18 mouse cellular contexts compared by ENCODE assay signal in genomic region chr17:34585121-34585520, GRCm38 (mm10). TPM values are rescaled to one million over a fixed set of nuclear protein-coding genes. Genes with fewer than 3 reads are reported as not detected.
DNase-seq lines count a peak whose midpoint lies in the region; ATAC-seq lines count a peak whose summit lies in the region.
"Had no signal": no experiment of that assay in that cellular context is flagged by ENCODE, and none has a peak within 500 bp of the region (broad histone marks: within the 10 kb centered on the region; RNA-seq: fewer than 3 reads in every experiment).

No protein-coding gene starts in this region.

- no peak overlapping the region for H3K4me3 ChIP-seq in hindbrain, embryonic 10.5 days
- H3K4me3 ChIP-seq in hindbrain, embryonic 11.5 days (ENCODE audit: low read depth, low read length) = no peak overlapping the region
- H3K4me3 ChIP-seq in limb, embryonic 10.5 days = no peak overlapping the region
- H3K4me3 ChIP-seq: lung, embryonic 15.5 days had no signal

- peak; percentile 17 for DNase-seq in cerebellum, adult 11 months
- DNase-seq in cerebellum, postnatal 14 days = no peak
- no peak for DNase-seq in hindbrain, embryonic 10.5 days (ENCODE audit: low spot score)
- no peak for DNase-seq in hindbrain, embryonic 11.5 days (ENCODE audit: low spot score)
- DNase-seq in brain, adult 2 months (ENCODE audit: low read depth, low spot score) = peak; percentile 52
- no peak for DNase-seq in limb, embryonic 10.5 days (ENCODE audit: low spot score)
- DNase-seq in right cerebral cortex, postnatal 36 days (ENCODE audit: low spot score in 2 of 2) = no peak
- DNase-seq: embryo, embryonic 11 days; gastrocnemius, postnatal 10 days; heart, adult 18-20 months; kidney, adult 8-10 months; left cerebral cortex, postnatal 4 days; right cerebral cortex, postnatal 4 days; thymus, adult 18-20 months had no signal

- H3K4me2 ChIP-seq in hindbrain, embryonic 11.5 days (replicated peaks; ENCODE audit: low read depth, low read length) = no peak overlapping the region

- H3K9ac ChIP-seq in hindbrain, embryonic 11.5 days (ENCODE audit: low read depth, low read length) = no peak overlapping the region
- H3K9ac ChIP-seq: heart, embryonic 15.5 days had no signal

- peak overlapping the region; percentile 98 for H3K27ac ChIP-seq in hindbrain, embryonic 10.5 days
- H3K27ac ChIP-seq in hindbrain, embryonic 11.5 days (ENCODE audit: low read depth, low read length) = no peak overlapping the region
- H3K27ac ChIP-seq in limb, embryonic 10.5 days = peak overlapping the region; percentile 100; the same call in 1 of the 2 replicates
- H3K27ac ChIP-seq: heart, embryonic 15.5 days; macrophage had no signal

- no peak for ATAC-seq in hindbrain, embryonic 11.5 days (ENCODE audit: low FRiP score)
- no peak for ATAC-seq in erythroid progenitor cell, adult 5-6 weeks (replicated peaks; ENCODE audit: low FRiP score, poor library complexity, severe bottlenecking)

- no peaks in the 10 kb centered on the region for H3K9me3 ChIP-seq in hindbrain, embryonic 10.5 days
- H3K9me3 ChIP-seq in hindbrain, embryonic 11.5 days (ENCODE audit: control insufficient read depth, low read length) = no peaks in the 10 kb centered on the region
- H3K9me3 ChIP-seq in limb, embryonic 10.5 days (replicated peaks) = no peaks in the 10 kb centered on the region
- H3K9me3 ChIP-seq: heart, embryonic 15.5 days; lung, embryonic 15.5 days had no signal

- WGBS in hindbrain, embryonic 10.5 days = 89% methylated on average over 8 of the region's 8 CpGs
- 83% methylated on average over 8 of the region's 8 CpGs for WGBS in hindbrain, embryonic 11.5 days
- 95% methylated on average over 8 of the region's 8 CpGs for WGBS in limb, embryonic 10.5 days

- no peaks in the 10 kb centered on the region for H3K27me3 ChIP-seq in hindbrain, embryonic 10.5 days (ENCODE audit: insufficient read depth, poor library complexity, severe bottlenecking)
- no peaks in the 10 kb centered on the region for H3K27me3 ChIP-seq in hindbrain, embryonic 11.5 days (ENCODE audit: control insufficient read depth, insufficient read depth, low read length)
- H3K27me3 ChIP-seq in limb, embryonic 10.5 days (ENCODE audit: low read depth, poor library complexity, severe bottlenecking) = no peaks in the 10 kb centered on the region
- H3K27me3 ChIP-seq: lung, embryonic 15.5 days had no signal

- peaks cover 71% of the 10 kb centered on the region for H3K4me1 ChIP-seq in hindbrain, embryonic 10.5 days (replicated peaks)
- H3K4me1 ChIP-seq in hindbrain, embryonic 11.5 days (replicated peaks; ENCODE audit: control insufficient read depth, insufficient read depth, low read length) = peaks cover 16% of the 10 kb centered on the region
- peaks cover 57% of the 10 kb centered on the region for H3K4me1 ChIP-seq in limb, embryonic 10.5 days

- H3K36me3 ChIP-seq in hindbrain, embryonic 10.5 days = no peaks in the 10 kb centered on the region
- no peaks in the 10 kb centered on the region for H3K36me3 ChIP-seq in hindbrain, embryonic 11.5 days (ENCODE audit: control insufficient read depth, insufficient read depth, low read length)
- H3K36me3 ChIP-seq in limb, embryonic 10.5 days = no peaks in the 10 kb centered on the region
- H3K36me3 ChIP-seq: heart, embryonic 15.5 days; lung, embryonic 15.5 days had no signal

RNA-seq across cellular contexts. Expression of gene Gpsm3, which starts 4.5 kb away (rescaled TPM):
- 8.1 and 8.4 TPM in 2 replicates for polyA plus RNA-seq in hindbrain, embryonic 10.5 days (2016; fragmentation: Nextera tagmentation; extraction: Ambion mirVana)
- polyA plus RNA-seq in hindbrain, embryonic 11.5 days (2014; fragmentation: Nextera tagmentation; extraction: Ambion mirVana) = 3.2 and 5.9 TPM in 2 replicates
- polyA plus RNA-seq in limb, embryonic 10.5 days (2016; fragmentation: Nextera tagmentation; extraction: Ambion mirVana) = 4.8 and 10.5 TPM in 2 replicates
- total RNA-seq in erythroid progenitor cell, adult 5-6 weeks (2015; ENCODE audit: low replicate concordance) = 21.8 and 24.1 TPM in 2 replicates
- total RNA-seq in erythroid progenitor cell, adult 5-6 weeks (2017; ENCODE audit: low replicate concordance) = 4.9 and 22.2 TPM in 2 replicates

RNA-seq across cellular contexts. Expression of gene Pbx2, which starts 5.9 kb away (rescaled TPM):
- polyA plus RNA-seq in hindbrain, embryonic 10.5 days (2016; fragmentation: Nextera tagmentation; extraction: Ambion mirVana) = 17.7 and 17.8 TPM in 2 replicates
- polyA plus RNA-seq in hindbrain, embryonic 11.5 days (2014; fragmentation: Nextera tagmentation; extraction: Ambion mirVana) = 16.6 and 17.3 TPM in 2 replicates
- polyA plus RNA-seq in limb, embryonic 10.5 days (2016; fragmentation: Nextera tagmentation; extraction: Ambion mirVana) = 19.9 and 22.5 TPM in 2 replicates
- 8.3 and 9.2 TPM in 2 replicates for total RNA-seq in erythroid progenitor cell, adult 5-6 weeks (2015; ENCODE audit: low replicate concordance)
- 8.7 and 19.7 TPM in 2 replicates for total RNA-seq in erythroid progenitor cell, adult 5-6 weeks (2017; ENCODE audit: low replicate concordance)

RNA-seq across cellular contexts. Expression of gene Ager, which starts 12.5 kb away (rescaled TPM):
- polyA plus RNA-seq in hindbrain, embryonic 10.5 days (2016; fragmentation: Nextera tagmentation; extraction: Ambion mirVana) = 2.0 and 2.7 TPM in 2 replicates
- polyA plus RNA-seq in hindbrain, embryonic 11.5 days (2014; fragmentation: Nextera tagmentation; extraction: Ambion mirVana) = 1.7 and 2.2 TPM in 2 replicates
- polyA plus RNA-seq in limb, embryonic 10.5 days (2016; fragmentation: Nextera tagmentation; extraction: Ambion mirVana) = 2.6 and 3.6 TPM in 2 replicates
- 0.84 and 1.1 TPM in 2 replicates for total RNA-seq in erythroid progenitor cell, adult 5-6 weeks (2015; ENCODE audit: low replicate concordance)
- total RNA-seq in erythroid progenitor cell, adult 5-6 weeks (2017; ENCODE audit: low replicate concordance) = 1.7 TPM in 1 of 2 replicates, not detected in the other

RNA-seq across cellular contexts. Expression of gene Rnf5, which starts 18.4 kb away (rescaled TPM):
- polyA plus RNA-seq in hindbrain, embryonic 10.5 days (2016; fragmentation: Nextera tagmentation; extraction: Ambion mirVana) = 202 and 223 TPM in 2 replicates
- 175 and 182 TPM in 2 replicates for polyA plus RNA-seq in hindbrain, embryonic 11.5 days (2014; fragmentation: Nextera tagmentation; extraction: Ambion mirVana)
- polyA plus RNA-seq in limb, embryonic 10.5 days (2016; fragmentation: Nextera tagmentation; extraction: Ambion mirVana) = 149 and 162 TPM in 2 replicates
- 39.4 and 63.8 TPM in 2 replicates for total RNA-seq in erythroid progenitor cell, adult 5-6 weeks (2015; ENCODE audit: low replicate concordance)
- 16.6 and 24.9 TPM in 2 replicates for total RNA-seq in erythroid progenitor cell, adult 5-6 weeks (2017; ENCODE audit: low replicate concordance)

RNA-seq across cellular contexts. Expression of gene Agpat1, which starts 18.9 kb away (rescaled TPM):
- polyA plus RNA-seq in hindbrain, embryonic 10.5 days (2016; fragmentation: Nextera tagmentation; extraction: Ambion mirVana) = 68.1 and 104 TPM in 2 replicates
- 73.8 and 81.2 TPM in 2 replicates for polyA plus RNA-seq in hindbrain, embryonic 11.5 days (2014; fragmentation: Nextera tagmentation; extraction: Ambion mirVana)
- polyA plus RNA-seq in limb, embryonic 10.5 days (2016; fragmentation: Nextera tagmentation; extraction: Ambion mirVana) = 51.0 and 55.6 TPM in 2 replicates
- 12.6 and 17.3 TPM in 2 replicates for total RNA-seq in erythroid progenitor cell, adult 5-6 weeks (2015; ENCODE audit: low replicate concordance)
- total RNA-seq in erythroid progenitor cell, adult 5-6 weeks (2017; ENCODE audit: low replicate concordance) = 8.0 and 10.3 TPM in 2 replicates

Comparison
In these comparisons a context has a peak if more than half of its experiments do, and no peak if none do; other contexts are left out.
1. DNase-seq: peak in cerebellum, adult 11 months (single experiment) and brain, adult 2 months (single experiment); none in cerebellum, postnatal 14 days (0 of 2), hindbrain, embryonic 10.5 days (single experiment), hindbrain, embryonic 11.5 days (single experiment), limb, embryonic 10.5 days (single experiment) and right cerebral cortex, postnatal 36 days (0 of 2).